Mouse (Mus musculus) cortical plate, adult 2 months (tissue): ENCODE results near the gene Prrt1.

Experiments
- CTCF ChIP-seq: fragments of 200-500 bp; IDR thresholded peaks from 2 replicates; pipeline ENCODE4 v1.5.1; 2011; ENCODE audit warnings: mild to moderate bottlenecking, control low read depth, low read length; ENCODE audit not compliant: insufficient read depth; ENCODE audit errors: extremely low read depth
- POLR2A ChIP-seq: fragments of 200-500 bp; IDR thresholded peaks from 2 replicates; pipeline ENCODE4 v1.6.1; 2011; ENCODE audit warnings: mild to moderate bottlenecking, low read length, control low read depth; ENCODE audit not compliant: insufficient read depth; ENCODE audit errors: extremely low read depth

DNA sequence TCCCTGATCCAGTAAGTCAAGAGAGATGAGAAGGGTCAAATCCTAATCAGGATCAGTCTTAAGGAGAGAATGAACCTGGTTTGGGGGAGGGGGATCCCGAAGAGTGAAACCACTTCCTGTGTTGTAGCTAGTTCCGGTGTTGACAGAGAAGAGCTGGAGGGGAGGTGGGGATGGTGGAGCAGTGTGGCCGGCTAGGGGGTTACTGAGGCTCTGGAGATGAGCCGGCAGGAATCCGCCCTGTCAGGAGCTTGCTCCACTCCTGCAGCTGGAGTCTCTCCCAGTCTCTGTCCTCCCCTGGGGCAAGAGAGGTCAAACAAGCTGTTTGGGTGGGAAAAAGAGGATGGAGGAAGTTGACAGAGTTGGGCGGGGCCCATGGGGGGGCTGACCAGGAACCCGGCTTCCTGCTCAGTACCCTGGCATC lies 39.6 kb upstream of the Prrt1 start, which contains the start of gene Gpsm3:
- no peak for TF ChIP-seq POLR2A
- no peak for TF ChIP-seq CTCF
